Mouse (Mus musculus) urinary bladder, adult 2 months (tissue): ENCODE data around the gene Acyp2. TPM values are rescaled to one million over a fixed set of nuclear protein-coding genes. Genes with fewer than 3 reads are reported as not detected.

Source experiments
- DNase-seq: peaks from one replicate; pipeline ENCODE4 v3.0.0; 2022; ENCODE audit warnings: low spot score
- polyA plus RNA-seq: library from polyadenylated mRNA; depleted of rRNA; stranded (reverse); fragments of >200 nt; gene quantifications from 2 replicates; pipeline ENCODE4 v1.2.3, GENCODE M21; 2012; rRNA removed

Acyp2 gene
- polyA plus RNA-seq, 1 experiment, result 35.4 TPM

DNA sequence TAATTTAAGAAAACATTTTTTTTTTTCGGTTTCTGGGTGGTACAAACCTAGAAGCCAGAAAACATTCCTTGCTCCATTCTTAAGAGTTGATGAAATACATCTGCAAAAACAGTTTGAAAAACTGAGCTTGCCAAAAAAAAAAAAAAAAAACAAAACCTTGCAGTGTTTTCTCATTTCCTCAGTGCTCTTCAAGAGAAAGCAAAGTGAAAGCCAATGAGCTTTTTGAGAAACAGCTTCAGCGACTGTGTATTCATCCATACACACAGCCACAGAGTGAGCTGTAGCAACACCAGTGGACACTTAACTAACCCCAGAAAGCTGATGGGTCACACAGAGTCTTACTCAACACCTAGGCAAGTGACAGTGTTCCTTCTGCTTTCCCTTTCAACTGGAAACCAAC, 69.4 kb downstream of the Acyp2 start:
- DNase-seq, result no peak

DNA sequence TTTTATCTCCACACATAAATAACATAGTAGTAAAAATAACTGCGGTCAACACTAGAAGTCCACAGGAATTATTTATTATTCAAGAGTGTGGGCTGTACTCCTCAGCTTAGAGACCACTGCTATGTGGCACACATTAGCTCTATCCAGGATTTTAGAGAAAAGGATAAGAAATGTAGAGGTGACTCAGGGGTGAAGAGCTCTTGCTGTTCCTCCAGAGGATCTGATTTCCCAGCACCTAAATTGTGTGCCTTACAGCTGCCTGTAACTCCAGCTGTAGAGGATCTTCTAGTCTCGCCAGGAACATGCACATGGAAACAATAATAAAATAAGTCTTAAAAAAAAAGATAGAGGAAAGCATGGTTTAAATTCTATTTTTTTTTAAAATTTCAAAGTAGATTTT, 70.5 kb downstream of the Acyp2 start:
- no peak for DNase-seq

DNA sequence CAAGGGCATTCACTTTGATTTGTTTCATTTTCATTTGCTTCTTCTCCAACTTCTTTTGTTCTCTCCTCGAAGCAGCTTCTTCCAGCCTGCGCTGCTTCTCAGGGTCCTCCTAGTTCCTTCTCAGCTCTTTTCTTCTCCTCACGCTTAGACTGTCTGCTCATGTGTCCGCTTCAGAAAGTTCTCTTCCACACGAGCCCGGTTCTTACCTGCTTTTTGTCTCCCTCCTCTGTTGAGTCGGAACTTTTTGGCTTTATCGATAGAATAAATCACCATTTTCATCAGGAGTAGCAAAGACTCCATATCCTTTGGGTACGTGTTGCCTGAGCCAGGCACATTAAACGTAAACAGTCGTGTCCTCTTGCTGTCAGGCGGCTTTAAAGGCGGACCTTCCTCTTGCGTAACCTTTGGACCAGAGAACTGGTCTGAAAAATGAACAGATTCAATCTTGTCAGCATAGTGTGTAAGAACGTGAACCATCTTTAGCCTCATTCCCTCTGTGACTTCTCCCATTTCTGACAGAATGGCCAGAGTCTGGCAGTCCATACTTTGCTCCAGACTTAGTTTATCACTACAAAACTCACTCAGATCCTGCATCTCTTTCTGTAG, 76.5 kb downstream of the Acyp2 start:
- no peak for DNase-seq

DNA sequence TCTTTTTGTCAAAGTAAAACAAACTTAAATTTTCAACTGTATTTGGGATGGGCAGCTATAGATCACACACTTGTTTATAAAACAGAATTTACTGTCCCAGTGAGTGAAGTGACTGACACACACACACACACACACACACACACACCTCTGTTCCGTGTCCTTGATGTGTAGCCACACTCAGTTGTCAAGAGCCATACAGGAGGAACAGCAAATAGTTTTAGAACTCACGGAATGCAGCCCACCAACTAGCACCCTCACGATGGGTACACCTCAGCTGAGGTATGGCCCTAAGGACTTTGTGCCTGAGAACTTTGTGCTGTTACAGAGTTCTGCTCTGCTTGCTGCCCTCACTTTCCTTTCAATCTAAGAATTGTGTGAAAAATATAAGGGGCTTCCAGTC, 78.8 kb downstream of the Acyp2 start:
- DNase-seq, result no peak

DNA sequence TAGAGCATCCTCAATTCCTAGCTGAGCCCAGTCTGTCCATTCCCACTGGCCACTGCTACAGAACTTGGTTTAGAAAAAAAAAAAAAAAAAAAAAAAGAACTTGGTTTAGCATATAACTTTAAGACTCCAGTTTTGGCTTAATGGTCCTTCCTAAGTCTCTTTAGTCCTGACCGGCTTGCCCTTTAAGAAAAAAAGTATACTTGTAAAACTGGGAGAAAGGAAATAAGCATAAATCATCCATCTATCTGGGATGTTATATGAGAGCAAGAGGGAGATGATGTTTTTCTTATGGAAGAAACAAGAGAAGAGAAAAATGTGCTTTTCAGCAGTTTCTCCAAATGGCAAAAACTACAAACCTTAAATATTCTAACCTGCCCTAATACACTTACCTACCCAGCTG, 89.2 kb downstream of the Acyp2 start:
- DNase-seq, result no peak

DNA sequence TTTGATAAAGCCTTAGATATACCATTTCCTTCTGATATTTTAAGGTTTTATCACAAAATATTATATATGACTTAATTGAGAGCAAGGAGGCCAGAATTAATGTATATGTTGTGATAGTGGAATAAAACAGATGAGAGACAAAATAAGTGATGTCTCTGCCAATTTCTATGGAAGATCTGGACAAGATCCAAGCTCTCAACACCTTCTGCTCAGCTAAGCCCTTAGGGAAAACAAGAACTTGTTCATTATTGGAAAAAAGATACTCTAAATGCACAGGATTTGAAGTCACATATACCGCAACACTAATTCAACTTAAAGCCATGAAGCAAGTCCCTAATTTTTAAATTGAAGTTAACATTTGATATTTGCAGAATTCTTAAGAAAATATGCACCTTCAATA, 96.0 kb downstream of the Acyp2 start:
- no peak for DNase-seq

DNA sequence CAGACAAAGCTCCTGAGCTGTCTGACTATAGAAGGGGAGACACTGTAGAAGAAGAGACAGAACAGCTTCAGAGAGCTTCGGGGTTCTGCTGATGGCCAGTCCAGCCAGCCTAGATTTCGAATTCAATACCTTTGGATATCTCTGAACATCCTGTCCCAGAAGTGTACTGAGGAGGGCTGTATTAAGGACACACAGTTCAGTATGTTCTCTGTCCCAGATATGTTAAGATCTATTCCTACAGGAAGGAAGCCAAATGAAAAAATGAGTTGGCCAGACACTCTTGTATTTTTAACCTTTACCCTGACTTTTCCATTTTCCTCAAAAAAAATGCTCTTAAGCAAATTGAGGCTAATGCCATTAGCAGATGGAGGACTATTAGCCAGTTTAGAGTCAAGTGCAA, 132.3 kb downstream of the Acyp2 start:
- no peak for DNase-seq

DNA sequence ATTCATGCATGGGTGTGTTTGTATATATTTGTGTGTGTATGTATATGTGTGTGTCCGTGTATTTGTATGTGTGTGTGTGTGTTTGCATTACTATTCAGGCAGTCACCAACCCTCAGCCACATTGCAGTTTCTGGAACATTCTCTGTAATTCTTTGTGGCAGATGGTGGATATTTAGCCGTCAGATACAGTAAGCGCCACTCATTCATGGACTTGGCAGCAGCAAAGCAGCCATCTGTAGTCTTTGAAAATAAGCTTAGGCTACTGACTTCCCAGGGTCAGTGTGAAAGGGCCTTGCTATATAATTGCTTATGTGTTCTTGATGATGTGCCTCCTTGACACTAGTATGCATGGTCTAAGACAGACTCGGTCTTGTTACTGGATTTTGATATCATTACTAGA, 141.2 kb downstream of the Acyp2 start:
- DNase-seq, result no peak

DNA sequence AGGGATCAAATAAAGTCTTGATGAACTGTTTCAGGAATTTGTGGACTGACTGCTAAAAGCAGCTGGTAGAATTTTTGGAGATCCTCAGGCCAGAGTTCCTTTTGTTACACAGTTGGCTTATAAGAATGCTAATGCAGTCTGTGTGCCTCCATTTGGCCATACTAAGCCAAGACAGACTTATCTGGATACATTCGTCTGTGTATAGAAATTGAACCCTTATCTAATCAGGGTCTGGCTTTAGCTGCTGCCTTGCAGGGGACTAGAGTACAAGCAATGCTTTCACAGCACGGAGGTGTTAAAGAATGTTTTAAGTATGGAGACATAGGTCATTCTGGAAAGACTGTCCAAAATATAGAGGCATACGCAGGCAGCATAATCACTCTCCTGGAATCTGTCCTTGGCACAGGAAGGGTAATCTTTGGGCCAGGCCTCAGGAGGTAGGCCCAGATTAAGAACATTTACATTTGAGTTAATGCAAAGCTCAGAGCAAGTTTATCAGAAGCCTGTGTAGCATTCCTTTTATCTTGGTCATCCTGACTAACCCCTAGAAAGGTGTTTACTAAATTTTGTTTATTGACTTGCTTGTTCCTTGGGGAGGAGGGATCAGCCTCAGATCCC, 150.5 kb downstream of the Acyp2 start:
- no peak for DNase-seq

DNA sequence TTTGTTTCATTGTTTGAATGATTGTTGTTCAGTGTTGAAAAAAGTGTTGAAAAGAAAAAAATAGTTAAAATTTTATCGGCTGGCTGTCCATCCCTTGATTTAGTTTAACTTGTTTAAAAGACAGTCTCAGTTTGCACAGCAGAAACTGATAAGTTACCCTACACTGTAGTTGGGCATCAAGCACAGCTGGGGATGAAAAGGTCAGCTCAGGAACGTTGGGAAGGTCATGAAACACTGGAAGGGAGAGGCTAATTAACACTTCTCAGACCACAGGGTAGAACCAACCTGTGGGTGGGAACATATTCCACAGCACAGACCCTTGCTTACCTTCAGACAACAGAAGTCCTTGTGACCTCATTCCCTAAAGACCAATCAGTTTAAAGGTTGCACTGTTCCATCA, 152.2 kb downstream of the Acyp2 start:
- DNase-seq, result no peak

DNA sequence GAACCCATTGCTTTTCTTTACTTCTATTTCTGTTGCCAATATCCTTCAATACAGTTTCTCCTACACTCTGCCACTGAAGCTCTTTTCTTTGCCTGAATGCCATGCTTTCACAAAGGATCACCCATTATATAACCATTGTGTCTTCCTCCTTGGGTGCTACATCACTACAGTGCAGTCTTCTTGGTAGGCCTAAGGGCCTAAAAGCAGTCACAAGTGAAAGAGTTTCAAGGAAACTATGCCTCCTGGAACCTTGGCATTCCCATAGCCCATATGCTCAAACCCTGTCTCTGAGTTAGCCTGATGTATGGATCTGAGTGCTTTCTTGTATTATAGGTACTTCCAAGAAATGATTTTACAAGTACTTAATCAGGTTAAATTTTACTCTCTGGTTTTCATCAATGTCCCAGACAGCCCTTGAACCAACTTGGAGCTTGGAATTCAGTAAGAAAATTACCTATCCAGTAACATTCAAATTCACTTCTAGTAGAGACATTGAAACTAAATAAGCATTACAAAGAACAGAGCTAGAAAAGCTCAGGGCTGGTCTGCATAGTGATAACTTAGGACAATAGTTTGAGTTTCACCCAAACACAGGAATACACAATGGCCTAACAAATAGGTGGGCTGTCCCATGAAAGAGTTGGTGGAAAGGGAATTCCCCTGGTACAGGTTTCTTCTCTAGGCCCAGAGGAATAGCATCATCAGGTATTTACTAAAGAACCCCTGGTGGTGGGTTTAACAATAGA, 157.7 kb downstream of the Acyp2 start:
- DNase-seq, result no peak

DNA sequence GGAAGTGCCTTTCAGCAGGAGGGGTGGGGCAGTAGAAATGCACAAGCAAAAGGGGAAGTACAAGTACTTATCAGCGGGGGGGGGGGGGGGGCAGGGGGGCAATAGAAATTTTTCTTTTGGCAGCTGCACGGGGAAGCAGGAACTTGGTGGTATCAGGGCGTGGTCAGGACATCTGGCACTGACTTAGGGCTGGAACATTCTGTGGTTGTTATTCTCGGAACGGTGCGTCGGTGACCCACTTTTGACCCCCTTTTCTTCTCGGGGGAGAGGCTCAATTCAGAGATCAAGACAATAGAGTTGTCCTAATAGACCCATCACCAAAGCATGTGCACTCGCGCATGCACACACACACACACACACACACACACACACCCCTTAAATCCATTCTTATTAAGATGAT, 161.2 kb downstream of the Acyp2 start:
- no peak for DNase-seq

DNA sequence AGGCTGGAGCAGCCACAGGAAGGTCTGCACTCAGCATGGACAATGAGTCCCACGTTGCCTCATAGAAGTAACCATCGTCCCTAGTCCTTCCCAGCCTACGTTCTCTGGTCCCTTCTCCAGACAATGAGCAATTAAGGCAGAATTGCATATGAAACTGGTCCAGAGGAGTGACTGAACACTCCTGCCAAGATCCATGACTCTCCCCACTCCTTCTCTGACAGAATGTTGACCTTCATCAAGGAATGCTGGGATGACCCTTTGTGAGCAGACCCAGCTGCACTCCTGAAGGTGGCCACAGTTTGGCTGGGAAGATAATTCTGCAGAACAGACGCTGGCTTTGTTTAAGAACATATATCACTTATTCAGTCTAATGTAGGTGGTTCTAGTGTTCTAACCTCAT, 166.1 kb downstream of the Acyp2 start:
- DNase-seq, result no peak

DNA sequence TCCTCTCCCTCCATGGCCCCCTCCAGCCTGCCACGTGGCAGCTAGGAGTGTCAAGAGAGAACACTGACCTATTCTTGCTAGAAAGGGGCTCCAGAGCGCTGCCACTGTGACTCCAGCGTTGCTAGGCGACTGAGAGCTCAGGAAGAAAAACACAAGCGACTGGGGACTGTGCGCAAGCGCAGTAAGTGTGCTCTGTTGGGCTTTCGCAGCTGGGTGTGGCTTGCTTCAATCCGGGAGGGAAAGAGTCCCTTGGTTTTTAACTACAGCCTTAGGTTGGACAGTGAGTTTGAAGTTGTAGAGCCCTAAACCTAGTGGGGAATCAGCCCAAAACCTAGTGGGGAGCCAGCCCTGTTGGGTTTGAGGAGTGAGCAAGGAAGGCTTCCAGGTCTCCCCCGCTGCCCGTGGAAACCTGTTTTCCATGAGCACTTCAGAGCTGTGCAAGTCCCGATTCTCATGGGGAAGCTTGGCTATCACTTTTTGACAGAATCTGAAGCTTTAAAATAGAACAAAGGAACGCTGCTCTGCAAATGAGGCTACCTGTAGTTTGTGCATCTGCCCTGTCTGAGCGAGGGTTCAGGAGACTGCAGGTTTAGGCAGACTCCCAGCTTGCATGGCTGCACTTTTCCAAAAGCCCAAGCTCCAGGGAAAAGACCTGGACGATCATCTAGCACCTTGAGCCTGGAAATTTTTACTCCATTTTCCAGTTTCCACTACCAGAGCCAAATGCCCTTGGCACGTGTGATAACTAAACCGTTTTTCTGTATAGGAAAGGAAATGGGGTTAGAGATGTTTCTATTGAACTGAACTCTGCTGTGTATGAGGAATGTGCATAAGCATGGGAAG, 177.4 kb downstream of the Acyp2 start, which contains the start of gene 4930505A04Rik:
Gene 4930505A04Rik (minus strand): TSS at position 77 of the 843 bp plus-strand sequence.
- peak; percentile 47 for DNase-seq

DNA sequence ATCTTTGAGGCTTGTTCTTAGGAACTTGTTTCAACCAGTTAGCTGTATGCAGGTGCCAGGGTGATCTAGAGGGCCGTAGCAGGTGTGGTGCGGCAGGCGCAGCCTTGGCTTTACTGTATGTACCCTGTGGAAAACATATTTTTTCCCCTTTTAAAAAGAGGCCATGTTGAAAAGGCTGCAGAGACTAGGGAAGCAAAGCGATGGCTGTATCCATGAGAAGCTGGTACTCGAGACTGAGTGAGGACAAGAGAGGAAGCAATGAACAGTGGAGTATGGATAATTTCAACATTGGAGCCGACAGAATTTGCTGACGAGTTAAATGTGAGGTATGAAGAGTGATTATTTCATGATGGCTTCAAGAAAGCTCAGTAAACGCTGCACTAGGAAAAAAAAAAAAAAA, 178.2 kb downstream of the Acyp2 start:
- DNase-seq, result no peak

Other genes with a start within 250 kb of the Acyp2 start
- 0.66 and 0.74 TPM in 2 replicates for gene 4930505A04Rik, start 177.8 kb downstream of the Acyp2 start, polyA plus RNA-seq
- gene Psme4, start 122.1 kb upstream of the Acyp2 start, polyA plus RNA-seq, result 31.4 and 36.4 TPM in 2 replicates
- 0.25 and 0.40 TPM in 2 replicates for gene Gpr75, start 235.8 kb upstream of the Acyp2 start, polyA plus RNA-seq
- 12.0 and 13.8 TPM in 2 replicates for gene Asb3, start 235.8 kb upstream of the Acyp2 start, polyA plus RNA-seq